Mouse (Mus musculus): Measurements from ENCODE around the gene Pth2.
A peak's percentile ranks its signal among the peaks of the same experiment; 100 is the strongest.

Gene Pth2

DNA sequence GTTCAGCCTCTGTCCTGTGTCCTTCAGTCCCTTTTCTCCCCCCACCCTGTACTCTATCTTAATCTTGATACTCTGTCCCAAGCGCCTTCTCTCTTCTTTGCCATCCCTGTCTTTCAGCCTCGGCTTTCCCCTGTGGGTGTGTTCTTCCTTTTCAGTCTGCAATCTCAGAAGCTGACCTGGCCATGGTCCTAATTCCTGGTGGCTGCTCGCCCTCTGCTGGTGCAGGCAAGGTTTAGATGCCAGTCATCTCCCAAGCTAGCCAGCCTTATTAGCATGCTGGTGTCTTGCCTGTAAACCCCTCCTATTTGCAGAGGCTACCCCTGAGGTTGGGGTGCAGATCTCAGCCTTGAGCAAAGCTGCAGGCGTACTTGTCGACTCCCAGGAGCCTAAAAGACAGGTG lies 17.6 kb downstream of the Pth2 start:
- DNase-seq (ENCODE audit: low read depth), result peak; percentile 92

DNA sequence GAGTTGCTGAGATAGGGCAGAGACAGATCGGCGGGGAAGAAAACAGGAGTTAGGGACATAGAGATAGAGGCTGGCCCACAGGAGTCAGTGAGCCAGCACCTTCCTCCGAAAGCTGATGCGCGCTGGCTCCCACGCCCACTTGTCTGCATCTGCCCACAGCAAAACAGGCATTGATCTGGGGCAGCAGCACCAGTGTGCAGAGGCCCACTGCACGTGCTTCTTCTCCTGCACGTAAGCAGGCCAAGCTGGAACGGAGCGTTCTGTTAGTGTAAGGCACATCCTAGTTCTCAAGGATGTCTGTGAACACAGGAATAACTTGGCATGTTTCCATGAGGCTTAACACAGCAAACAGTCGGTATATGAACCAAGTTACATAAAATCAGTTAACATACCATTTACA lies 18.2 kb downstream of the Pth2 start:
- no peak for DNase-seq (ENCODE audit: low read depth)

DNA sequence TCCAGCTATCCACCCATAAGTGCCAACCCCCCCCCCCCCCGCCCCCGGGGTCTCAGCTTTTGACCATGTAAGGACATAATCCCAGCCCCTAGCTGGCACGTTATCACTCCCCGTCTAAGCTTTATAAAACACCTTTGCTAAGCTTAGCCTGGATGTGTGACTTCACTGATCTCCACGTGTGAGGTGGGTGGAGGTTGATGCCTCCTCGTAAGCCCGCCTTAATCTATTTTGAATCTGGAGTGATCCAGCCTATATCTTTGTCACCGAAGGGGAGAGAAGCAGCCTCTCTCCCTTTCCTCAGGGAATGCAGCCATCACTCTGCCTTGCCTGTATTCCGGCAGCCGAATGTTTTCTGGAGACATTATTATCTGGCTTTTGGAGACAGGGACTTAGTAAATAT lies 21.9 kb downstream of the Pth2 start:
- DNase-seq (ENCODE audit: low read depth), result no peak

DNA sequence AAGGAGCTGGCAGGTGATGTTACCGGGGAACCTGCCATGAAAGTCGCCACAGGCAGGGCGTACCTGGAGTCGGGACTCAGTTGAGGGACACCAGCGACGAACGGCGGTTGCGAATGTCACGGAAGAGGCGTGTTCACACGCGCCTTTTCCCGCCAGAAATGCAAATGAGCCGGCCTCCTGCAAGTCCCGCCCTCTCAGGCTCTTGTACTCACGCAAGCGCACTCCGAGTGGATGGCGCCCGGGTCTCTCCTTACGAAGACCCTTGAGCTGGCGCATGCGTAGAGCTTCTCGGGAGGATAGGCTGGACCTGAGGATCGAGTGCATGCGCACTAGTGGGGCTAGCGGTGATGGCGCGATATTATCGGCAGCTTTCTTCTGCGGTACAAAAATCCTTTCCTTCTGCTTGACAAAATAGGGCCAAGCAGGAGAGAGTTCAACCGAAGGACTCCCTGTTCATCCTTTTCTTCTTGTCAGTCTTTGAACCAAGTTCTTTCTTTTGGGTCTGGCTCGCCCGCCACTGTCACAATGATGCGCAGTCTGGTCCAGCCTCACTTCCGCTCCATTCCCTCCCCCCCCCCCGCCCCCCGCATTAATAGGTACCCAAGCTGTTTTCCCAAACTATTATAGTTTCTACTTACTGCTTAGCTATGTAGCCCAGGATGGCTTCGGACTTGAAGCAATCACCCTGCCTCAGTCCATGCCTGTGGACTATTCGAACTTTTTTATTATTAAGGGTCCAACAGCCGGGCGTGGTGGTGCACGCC lies 23.8 kb downstream of the Pth2 start, which contains the start of gene Ccdc155:
Gene Ccdc155, minus strand, starts transcription at position 513 of the 764 bp plus-strand sequence.
- no peak for DNase-seq (ENCODE audit: low read depth)

DNA sequence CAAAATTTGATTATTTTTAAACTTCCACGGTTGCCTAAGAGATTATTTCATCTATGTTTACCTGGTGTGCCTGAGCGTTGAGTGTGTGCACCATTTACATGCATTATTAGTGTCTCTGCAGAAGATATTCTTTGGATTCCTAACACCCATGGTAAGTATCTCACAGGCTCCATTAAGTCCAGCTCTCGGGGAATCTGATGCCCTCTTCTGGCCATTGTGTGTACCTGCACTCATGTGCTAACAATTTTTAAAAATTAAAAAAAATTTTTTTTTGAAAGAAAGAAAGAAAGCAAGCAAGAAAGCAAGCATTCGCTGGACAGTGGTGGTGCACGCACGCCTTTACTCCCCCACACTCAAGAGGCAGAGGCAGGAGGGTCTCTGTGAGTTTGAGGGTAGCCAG lies 27.5 kb downstream of the Pth2 start:
- peak; percentile 22 for DNase-seq (ENCODE audit: low read depth)

DNA sequence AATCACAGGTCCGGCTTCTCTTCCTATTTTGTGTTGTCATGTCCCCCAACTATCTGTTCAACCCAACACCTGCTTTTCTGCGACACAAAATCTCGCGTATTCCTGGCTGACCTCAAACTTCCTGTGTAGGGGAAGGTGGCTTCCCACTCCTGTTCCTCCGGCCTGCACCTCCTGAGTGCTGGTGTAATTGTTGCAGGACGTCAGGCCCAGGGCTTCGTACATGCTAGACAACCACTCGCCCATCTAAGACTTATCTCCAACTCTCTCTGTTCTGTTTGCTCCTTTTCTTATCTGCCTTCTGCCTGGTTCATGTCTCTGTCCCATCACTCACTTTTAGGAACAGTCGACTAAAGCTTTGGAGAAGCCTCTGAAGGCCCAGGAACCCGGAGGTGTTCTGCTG lies 30.3 kb downstream of the Pth2 start:
- DNase-seq (ENCODE audit: low read depth), result no peak

DNA sequence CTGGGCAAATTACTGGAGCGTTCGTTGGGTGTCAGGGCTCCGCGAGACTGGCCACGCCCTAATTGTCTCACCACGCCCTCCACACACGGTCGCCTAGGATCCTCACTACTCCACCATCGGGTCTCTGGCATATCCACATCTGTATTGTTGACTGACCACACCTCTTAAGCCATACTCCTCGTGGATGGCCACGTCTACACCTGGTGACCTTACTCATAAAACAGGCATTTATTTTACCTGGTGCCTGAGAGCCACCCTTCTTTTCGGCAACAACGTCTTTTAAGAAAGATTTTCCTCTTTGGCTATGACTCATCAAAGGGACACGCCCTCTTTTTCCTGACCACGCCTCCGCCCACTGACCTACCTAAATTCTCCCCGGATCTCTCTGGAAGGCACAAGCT lies 31.1 kb downstream of the Pth2 start, which contains the start of gene Dkkl1:
Gene Dkkl1, minus strand, starts transcription at position 297 of the 401 bp plus-strand sequence.
- no peak for DNase-seq (ENCODE audit: low read depth)

DNA sequence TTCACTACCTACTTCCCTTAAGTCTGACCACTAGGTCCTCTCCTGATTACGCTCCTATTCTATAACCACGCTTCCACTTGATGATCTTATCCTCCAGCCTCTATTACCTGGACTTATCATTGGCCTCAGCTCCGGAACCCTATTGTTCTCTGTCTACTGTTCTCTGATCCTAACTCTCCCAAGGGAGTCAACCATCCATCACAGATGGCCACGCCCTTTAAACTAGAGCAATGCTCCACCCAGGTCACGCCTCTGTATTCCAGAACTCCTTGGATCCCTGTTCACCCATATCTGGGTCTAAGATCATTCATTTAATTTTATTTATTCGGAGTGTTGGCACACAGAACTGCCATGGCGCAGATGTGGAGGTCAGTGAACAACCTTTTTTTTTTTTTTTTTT lies 31.6 kb downstream of the Pth2 start:
- no peak for DNase-seq (ENCODE audit: low read depth)

DNA sequence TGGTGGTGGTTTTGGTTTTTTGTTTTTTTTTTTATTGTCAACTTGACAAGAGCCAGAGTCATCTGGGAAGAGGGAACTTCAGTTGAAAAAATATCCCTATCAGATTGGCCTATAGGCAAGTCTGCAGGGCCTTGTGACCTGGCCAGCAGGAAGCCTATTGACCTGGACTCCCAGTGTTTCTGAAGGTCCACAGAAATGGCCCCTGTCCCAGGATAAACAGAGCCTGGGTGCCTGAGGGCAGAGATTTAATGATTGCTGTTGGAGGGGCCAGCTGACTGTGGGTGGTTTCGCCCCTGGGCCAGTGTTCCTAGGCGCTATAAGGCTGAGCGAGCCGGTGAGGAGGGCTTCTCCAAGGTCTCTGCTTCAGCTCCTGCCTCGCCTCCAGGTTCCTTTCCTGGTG lies 32.9 kb downstream of the Pth2 start:
- no peak for DNase-seq (ENCODE audit: low read depth)

DNA sequence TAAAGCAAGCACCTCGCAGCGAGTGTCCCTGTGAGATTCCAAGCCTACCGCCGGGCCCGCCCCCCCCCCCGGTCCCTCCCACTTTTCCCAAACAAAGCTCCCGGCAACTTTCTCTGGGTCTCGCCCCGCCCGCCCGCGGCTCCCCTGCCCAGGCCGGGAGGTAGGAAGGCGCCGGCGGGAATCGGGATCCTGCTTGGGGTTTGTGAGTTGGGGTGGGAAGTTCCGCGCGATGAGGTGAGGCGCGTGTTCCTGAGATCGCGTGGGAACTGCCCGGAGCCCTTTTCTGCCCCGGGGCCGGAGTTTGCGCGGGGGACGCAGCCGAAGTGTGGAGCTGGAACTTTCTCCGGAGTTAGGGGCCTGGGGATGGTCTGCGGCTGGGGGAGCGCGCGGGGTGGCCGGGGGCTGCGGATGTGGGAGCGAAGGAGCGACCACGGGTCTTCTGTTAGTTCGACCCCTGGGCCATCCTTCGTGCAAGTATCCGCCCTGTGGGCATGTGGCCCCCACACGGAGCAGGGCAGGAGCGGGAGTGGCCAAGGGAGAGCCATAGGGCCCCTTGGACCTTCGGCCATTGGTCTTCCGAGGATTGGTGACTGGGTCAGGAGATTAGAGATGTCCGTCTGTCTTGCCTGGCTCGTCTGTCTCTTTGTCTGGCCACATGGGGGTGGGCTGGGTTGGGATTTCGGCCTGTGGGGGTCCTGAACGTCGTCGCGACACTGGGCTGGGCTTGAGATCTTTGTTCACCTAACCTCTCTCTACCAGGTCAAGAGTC lies 35.1 kb downstream of the Pth2 start, which contains the start of gene Tead2:
Gene Tead2, plus strand, starts transcription at position 81 of the 769 bp plus-strand sequence.
- DNase-seq (ENCODE audit: low read depth), result peak; percentile 86

DNA sequence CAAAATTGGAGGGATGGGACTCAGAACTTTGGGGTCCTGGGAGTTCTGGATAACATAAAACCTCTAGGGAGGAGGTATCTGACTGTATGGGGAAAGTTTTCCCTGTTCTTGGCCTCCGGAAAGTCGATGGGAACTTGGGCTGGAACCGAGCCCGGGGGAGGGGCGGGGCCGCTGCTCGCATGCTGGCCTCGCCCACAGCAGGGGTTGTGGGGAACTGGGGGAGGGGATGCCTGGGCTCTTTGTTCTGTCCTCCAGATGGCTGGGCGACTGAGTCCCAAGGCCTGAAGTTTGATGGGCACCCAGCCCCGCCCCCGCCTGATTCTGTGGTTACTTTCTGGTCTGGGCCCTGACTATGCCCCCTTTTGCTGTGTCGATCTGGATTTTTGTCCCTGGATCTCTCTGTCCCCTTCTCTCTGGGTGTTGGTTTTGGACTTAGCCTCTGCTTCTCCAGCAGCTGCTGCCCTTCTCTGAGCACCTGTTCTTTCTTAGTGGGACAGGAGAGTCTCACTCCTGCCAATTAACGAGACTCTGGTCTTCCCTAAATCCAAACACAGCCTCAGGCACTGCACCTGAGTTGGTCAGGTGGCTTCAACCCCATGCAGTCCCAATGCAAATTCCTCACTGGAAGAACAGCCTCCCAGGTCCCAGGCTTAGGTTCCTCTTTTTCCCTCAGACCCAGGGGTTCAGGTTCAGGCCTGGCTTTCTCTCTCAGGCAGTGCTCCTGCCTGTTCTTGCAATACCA lies 35.8 kb downstream of the Pth2 start:
- DNase-seq (ENCODE audit: low read depth), result peak; percentile 92

DNA sequence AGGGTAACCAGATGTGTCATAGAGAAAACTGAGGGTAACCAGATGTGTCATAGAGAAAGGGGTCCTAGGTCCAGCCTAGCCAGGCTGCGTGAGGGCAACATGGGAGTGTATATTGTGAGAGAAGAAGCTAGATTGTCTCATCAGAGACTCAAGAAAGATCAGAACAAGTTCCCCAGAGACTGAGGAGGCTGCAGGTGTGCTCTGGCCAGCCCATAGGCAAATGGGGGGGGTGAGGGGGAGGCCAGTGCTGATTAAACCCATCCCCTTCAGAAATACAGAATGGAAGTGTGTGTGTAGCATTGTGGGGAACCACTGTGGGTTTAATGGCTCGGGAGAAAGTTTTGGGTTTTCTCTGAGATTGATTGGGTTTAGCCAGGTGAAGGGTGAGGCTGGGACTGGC lies 40.9 kb downstream of the Pth2 start:
- no peak for DNase-seq (ENCODE audit: low read depth)

DNA sequence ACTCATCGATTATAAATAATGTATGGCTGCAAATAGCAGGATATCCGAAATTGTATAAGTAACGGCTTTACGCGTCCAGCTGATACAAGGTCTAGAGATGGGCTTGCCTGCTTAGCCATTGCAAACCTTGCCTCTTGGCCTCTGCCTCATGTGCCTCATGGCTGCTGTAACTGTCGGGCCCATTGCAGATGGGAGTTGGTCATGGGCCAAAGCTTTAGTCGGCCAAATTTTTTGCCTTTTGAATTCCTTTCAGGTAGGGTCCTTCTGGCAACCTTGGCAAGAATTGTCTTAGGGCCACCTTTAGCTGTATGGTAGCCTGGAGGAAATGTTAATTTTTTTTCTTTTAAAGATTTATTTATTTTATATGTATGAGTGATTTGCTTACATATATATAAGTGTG lies 44.0 kb downstream of the Pth2 start:
- no peak for DNase-seq (ENCODE audit: low read depth)

DNA sequence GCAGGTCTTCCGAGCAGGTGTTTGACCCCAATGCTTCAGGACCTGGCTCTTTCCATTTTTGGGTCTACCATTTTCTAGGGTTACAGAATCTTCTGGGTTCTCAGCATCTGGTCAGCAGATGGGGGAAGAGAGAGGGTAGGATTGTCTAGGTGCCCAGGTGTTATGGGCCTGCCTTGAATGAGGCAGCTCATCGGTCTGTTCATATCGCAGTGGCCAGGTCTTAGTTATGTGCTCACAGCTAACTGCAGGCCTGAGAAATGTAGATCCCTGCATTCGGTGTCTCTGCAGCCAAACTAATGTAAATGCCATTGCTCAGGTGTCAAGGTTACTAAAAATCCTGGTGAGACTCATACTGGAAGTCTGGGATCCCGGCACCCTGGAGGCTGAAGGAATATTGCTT lies 45.6 kb downstream of the Pth2 start:
- no peak for DNase-seq (ENCODE audit: low read depth)

DNA sequence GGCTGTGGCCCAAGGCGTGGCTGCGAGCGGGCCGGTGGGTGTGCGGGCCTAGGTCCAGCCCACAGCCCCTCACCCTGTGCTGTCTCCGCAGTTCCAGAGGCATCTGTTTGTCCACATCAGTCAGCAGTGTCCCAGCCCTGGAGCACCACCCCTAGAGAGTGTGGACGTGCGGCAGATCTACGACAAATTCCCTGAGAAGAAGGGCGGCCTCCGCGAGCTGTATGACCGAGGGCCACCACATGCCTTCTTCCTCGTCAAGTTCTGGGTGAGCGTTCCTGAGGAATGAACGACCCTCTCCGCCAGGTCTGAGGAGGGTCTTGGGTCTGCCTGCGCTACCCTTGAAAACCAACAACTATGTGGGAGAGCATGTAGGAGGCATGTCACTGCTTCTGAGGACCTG lies 47.8 kb downstream of the Pth2 start:
- no peak for DNase-seq (ENCODE audit: low read depth)

DNA sequence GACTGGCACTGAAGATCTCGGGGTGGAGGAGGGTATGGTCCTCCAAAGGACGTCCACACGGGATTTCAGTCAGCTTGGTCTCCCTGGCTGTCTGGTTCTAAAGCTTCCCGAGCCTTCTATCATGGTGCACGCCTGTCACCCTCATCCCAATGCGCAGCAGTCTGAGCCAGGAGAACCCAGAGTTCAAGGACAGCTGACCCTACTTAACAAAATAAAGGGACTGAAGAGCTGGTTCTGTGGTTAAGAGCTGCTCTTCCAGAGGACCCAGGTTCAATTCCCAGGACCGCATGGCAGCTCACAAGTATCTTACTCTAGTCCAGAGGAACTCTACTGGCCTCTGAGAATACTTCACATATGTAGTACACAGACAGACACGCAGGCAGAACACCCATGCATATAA lies 48.3 kb downstream of the Pth2 start:
- DNase-seq (ENCODE audit: low read depth), result no peak

DNA sequence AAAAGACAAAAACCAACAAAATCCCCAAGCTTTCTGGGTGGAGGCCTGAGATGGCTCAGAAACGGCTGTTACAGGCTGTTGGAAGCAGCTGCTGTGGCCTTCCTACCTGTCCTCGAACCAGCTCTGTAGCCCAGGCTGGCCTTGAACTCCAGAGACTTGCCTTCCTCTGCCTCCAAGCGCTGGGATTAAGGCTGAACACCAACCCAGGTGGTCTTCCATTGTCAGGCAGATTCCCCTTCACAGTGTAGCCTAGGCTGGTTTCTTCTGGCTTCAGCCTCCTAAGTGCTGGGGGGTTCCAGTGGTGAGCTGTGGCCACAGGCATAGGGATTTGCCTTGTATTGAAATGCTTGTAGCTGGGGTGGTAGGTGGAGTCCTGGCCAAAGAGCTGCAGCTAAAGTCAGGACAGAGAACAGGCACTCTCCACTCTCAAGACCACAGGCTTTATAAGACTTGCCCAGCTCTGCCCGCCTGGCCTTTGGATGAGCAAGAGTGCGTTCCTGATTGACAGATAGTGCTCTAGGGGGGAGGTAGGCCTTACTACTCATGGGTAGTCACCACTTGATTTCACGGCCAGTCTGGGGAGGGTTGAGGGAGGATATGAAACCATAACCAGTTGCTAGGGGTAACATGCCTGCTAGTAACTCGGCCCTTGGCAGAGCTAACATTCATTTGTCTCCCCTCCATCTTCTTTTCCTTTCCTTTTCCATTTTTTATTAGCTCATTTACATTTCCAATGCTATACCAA lies 48.8 kb downstream of the Pth2 start:
- no peak for DNase-seq (ENCODE audit: low read depth)

DNA sequence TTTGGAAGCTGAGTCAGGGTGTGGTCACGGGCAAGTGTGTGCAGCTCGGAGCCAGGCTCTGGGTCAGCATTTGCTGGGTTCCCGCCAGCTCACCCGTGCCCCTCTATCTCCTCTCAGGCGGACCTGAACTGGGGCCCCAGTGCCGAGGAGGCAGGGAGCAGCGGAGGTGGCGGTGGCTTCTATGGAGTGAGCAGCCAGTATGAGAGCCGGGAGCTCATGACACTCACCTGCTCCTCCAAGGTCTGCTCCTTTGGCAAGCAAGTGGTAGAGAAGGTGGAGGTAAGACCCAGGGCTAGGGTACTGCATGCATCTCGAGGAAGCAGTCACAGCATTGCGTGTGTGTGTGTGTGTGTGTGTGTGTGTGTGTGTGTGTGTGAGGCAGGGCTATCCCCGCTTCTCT lies 50.4 kb downstream of the Pth2 start:
- DNase-seq (ENCODE audit: low read depth), result no peak
